Mouse (Mus musculus) lung, embryonic 14.5 days (tissue): Measurements from ENCODE around the gene Mfsd4b1. TPM values are rescaled to one million over a fixed set of nuclear protein-coding genes. Genes with fewer than 3 reads are reported as not detected.
"Not testable (repeated sequence)": the region's sequence is repeated elsewhere in the genome, so short reads cannot be mapped to it uniquely, and the experiment has no call there.

ENCODE experiments used
- ATAC-seq: fragments of 200-750 bp; cut with Nextera tagmentation; 2 replicates; pipeline ENCODE4 v1.8.0; 2017; ENCODE audit warnings: mild to moderate bottlenecking, moderate TSS enrichment, moderate library complexity; ENCODE audit not compliant: insufficient read depth
- DNase-seq: peaks from one replicate; pipeline ENCODE4 v3.0.0-alpha.2; 2015
- H3K27ac ChIP-seq: fragments of 300-500 bp; sonication (generic); 2 replicates; pipeline ENCODE4 v1.5.1; 2014; ENCODE audit warnings: low read depth, mild to moderate bottlenecking, moderate library complexity
- H3K27me3 ChIP-seq: fragments of 300-500 bp; sonication (generic); 2 replicates; pipeline ENCODE4 v1.6.1; 2014; ENCODE audit warnings: low read length, control low read depth; ENCODE audit not compliant: insufficient read depth
- H3K36me3 ChIP-seq: fragments of 300-500 bp; sonication (generic); 2 replicates; pipeline ENCODE4 v1.6.1; 2014; ENCODE audit warnings: control low read depth; ENCODE audit not compliant: insufficient read depth
- H3K4me1 ChIP-seq: fragments of 300-500 bp; sonication (generic); 2 replicates; pipeline ENCODE4 v1.6.1; 2014; ENCODE audit warnings: antibody characterized with exemption, control low read depth; ENCODE audit not compliant: insufficient read depth
- H3K4me2 ChIP-seq: fragments of 300-500 bp; sonication (generic); 2 replicates; pipeline ENCODE4 v1.6.1; 2014; ENCODE audit warnings: mild to moderate bottlenecking
- H3K4me3 ChIP-seq: fragments of 300-500 bp; sonication (generic); 2 replicates; pipeline ENCODE4 v1.5.1; 2014; ENCODE audit warnings: low read depth, low read length
- H3K9ac ChIP-seq: fragments of 300-500 bp; sonication (generic); 2 replicates; pipeline ENCODE4 v1.6.1; 2014
- H3K9me3 ChIP-seq: fragments of 300-500 bp; sonication (generic); 2 replicates; pipeline ENCODE4 v1.6.1; 2016; ENCODE audit warnings: low read depth, low read length, control low read depth
- CTCF ChIP-seq: IDR thresholded peaks from 2 replicates; pipeline ENCODE4 v1.5.1; 2016; ENCODE audit warnings: antibody characterized with exemption, low read depth
- WGBS: fragments of 180-500 bp; shearing (Covaris S2); extraction: QIAGEN DNeasy Blood & Tissue Kit; methylation state at CpG from one replicate; pipeline ENCODE4 v1.1.7; 2014; 5-methylcytosine and 5-hydroxymethylcytosine counted together
- polyA plus RNA-seq: library from polyadenylated mRNA; unstranded; fragments of >200 nt; fragmentation: Nextera tagmentation; extraction: Ambion mirVana; gene quantifications from 2 replicates; pipeline ENCODE4 v1.2.1, GENCODE M21; 2014

Gene Mfsd4b1
- polyA plus RNA-seq, 1 experiment from 2014 or later: not detected

DNA sequence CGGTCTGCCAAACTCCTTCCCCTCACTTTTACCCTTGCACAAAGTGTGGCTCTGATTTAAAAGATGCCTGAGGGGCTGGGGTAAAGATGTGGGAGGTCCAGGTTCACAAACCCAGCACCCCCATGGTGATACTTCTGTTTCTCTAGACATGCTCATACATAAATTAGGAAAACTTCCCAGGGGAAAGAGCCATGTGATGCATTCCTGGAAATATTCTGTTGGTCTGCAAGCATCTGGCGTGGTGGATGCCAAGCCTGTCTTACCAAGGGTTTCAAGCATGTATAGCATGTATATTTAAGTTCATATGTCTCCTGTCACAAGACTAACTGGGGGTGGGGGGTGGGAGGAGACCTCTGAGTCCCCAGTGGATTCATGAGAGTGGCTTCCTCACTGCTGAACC, 4.7 kb downstream of the Mfsd4b1 start:
- Histone ChIP-seq H3K4me2 (no peak overlapping the region), H3K9ac (no peak overlapping the region), H3K9me3 (no peaks in the 10 kb centered on the region), H3K27me3 (peaks cover 6% of the 10 kb centered on the region; the same call in 1 of the 2 replicates), H3K36me3 (no peaks in the 10 kb centered on the region), H3K4me1 (0 out of 2 replicates have a peak, but pooled peaks cover 2% of the 10 kb centered on the region), H3K4me3 (no peak overlapping the region), H3K27ac (no peak overlapping the region)
- WGBS: 70% methylated on average over 2 of the region's 2 CpGs
- ATAC-seq: no peak
- no peak for TF ChIP-seq CTCF
- DNase-seq: no peak

DNA sequence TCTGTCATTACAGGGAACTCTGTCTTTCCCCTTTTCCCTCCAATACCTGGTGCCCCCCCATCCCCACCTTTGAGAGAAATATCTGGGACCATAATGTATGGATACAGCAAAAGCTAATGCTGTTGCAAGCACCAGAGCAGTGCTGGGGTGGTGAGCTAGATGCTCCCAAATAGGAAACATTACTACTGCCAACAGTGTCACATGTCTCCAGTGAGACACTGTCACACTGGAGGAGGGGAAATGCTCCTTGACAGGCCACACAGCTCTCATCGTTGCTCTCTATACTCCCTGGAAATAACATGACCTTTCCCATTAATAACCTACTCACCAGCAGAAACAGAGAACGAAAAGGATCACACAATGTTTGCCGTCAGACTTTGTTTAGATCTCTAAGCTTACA, 5.6 kb downstream of the Mfsd4b1 start:
- no peak overlapping the region for H3K4me3 ChIP-seq
- H3K27ac ChIP-seq: no peak overlapping the region
- TF ChIP-seq CTCF: no peak

GRCm38 (mm10) chr10:40018261-40018860, 6.7 kb downstream of the Mfsd4b1 start:
- H3K4me2 ChIP-seq: no peak overlapping the region
- peaks cover 5% of the 10 kb centered on the region; the same call in 1 of the 2 replicates for H3K27me3 ChIP-seq
- ATAC-seq (no peak), DNase-seq (no peak)
- no peaks in the 10 kb centered on the region for H3K36me3 ChIP-seq
- H3K27ac ChIP-seq: no peak overlapping the region
- no peaks in the 10 kb centered on the region for H3K9me3 ChIP-seq
- H3K9ac ChIP-seq: no peak overlapping the region
- H3K4me1 ChIP-seq: no peaks in the 10 kb centered on the region
- TF ChIP-seq CTCF: no peak
- H3K4me3 ChIP-seq: no peak overlapping the region
- WGBS: 73% methylated on average over 5 of the region's 5 CpGs

More for the DNA sequence above, 5.6 kb downstream of the Mfsd4b1 start:
- 38% methylated on average over 3 of the region's 3 CpGs for WGBS
- Histone ChIP-seq H3K4me2 (no peak overlapping the region), H3K27me3 (peaks cover 6% of the 10 kb centered on the region; the same call in 1 of the 2 replicates), H3K36me3 (no peaks in the 10 kb centered on the region), H3K9ac (no peak overlapping the region), H3K4me1 (no peaks in the 10 kb centered on the region), H3K9me3 (no peaks in the 10 kb centered on the region)
- DNase-seq (no peak), ATAC-seq (no peak)

DNA sequence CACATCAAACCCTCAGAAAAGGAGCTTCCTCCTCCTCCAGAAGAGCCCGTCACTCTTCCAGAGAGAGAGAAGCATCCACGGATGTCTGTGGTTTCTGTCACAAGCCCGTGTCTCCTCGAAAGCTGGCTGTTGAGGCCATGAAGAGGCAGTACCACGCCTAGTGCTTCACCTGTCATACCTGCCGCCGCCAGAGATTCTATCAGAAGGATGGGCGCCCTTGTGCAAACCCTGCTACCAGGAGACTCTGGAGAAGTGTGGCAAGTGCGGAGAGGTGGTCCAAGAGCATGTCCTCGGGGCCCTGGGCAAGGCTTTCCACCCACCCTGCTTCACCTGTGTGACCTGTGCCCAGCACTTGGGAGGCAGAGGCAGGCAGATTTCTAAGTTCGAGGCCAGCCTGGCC, 15.5 kb downstream of the Mfsd4b1 start:
- H3K4me2 ChIP-seq: no peak overlapping the region
- H3K9ac ChIP-seq: no peak overlapping the region
- TF ChIP-seq CTCF: no peak
- H3K9me3 ChIP-seq: no peaks in the 10 kb centered on the region
- no peak for ATAC-seq
- 76% methylated on average over 11 of the region's 11 CpGs for WGBS
- no peak overlapping the region for H3K4me3 ChIP-seq
- H3K27ac ChIP-seq: no peak overlapping the region
- H3K4me1 ChIP-seq: no peaks in the 10 kb centered on the region
- H3K36me3 ChIP-seq: no peaks in the 10 kb centered on the region
- DNase-seq: no peak
- no peaks in the 10 kb centered on the region for H3K27me3 ChIP-seq

DNA sequence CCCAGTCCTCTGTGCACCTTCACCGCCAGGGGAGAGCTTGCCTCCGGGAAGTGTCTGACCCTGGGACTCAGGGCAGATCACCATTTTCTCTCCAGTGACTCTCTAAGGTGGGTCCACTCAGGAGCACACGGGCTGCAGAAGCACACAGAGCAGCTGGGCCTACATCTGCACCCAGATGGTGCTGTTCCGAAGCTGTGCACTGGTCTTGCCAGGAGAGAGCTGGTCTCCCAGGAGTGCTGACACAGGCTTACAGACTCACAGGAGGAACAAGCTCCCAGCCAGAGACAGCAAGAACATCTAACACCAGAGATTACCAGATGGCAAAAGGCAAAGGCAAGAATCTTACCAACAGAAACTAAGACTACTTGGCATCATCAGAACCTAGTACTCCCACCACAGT, 16.2 kb downstream of the Mfsd4b1 start:
- not testable (repeated sequence) for H3K27ac ChIP-seq, ATAC-seq, H3K4me1 ChIP-seq, H3K9ac ChIP-seq, H3K27me3 ChIP-seq, H3K9me3 ChIP-seq, DNase-seq, H3K4me3 ChIP-seq, H3K4me2 ChIP-seq, H3K36me3 ChIP-seq
- 73% methylated on average over 4 of the region's 4 CpGs for WGBS

DNA sequence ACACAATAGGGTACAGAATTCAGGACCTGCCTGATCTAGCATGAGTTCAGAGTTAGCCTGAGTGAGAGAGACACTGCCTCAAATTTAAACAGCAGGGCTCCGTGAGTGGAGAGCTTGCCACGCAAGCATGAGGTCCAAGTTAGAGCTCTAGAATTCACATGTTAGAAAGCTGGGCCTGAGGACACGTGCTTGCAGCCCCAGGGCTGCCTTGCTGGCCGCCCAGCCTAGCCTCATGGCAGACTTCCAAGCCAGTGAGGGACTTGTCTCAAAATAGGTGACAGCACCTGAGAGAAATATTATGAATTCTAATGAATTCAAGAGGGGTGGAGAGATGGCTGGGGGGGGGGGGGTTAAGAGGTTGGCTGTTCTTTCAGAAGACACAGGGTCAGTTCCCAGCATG, 17.1 kb downstream of the Mfsd4b1 start:
- 88% methylated on average over 4 of the region's 4 CpGs for WGBS
- ATAC-seq (no peak), DNase-seq (no peak)
- H3K27me3 ChIP-seq: no peaks in the 10 kb centered on the region
- no peak overlapping the region for H3K9ac ChIP-seq
- H3K27ac ChIP-seq: no peak overlapping the region
- no peak for TF ChIP-seq CTCF
- H3K4me1 ChIP-seq: no peaks in the 10 kb centered on the region
- no peak overlapping the region for H3K4me3 ChIP-seq
- H3K4me2 ChIP-seq: no peak overlapping the region
- no peaks in the 10 kb centered on the region for H3K36me3 ChIP-seq
- H3K9me3 ChIP-seq: no peaks in the 10 kb centered on the region

GRCm38 (mm10) chr10:40006963-40007362, 18.1 kb downstream of the Mfsd4b1 start:
- Histone ChIP-seq H3K36me3 (no peaks in the 10 kb centered on the region), H3K27ac (no peak overlapping the region), H3K4me2 (no peak overlapping the region), H3K4me3 (no peak overlapping the region), H3K9me3 (no peaks in the 10 kb centered on the region), H3K4me1 (no peaks in the 10 kb centered on the region), H3K9ac (no peak overlapping the region), H3K27me3 (no peaks in the 10 kb centered on the region)
- DNase-seq (no peak), ATAC-seq (no peak)
- 71% methylated on average over 10 of the region's 10 CpGs for WGBS
- TF ChIP-seq CTCF: no peak
